26 mouse cellular contexts compared by ENCODE assay signal in the genomic region with DNA sequence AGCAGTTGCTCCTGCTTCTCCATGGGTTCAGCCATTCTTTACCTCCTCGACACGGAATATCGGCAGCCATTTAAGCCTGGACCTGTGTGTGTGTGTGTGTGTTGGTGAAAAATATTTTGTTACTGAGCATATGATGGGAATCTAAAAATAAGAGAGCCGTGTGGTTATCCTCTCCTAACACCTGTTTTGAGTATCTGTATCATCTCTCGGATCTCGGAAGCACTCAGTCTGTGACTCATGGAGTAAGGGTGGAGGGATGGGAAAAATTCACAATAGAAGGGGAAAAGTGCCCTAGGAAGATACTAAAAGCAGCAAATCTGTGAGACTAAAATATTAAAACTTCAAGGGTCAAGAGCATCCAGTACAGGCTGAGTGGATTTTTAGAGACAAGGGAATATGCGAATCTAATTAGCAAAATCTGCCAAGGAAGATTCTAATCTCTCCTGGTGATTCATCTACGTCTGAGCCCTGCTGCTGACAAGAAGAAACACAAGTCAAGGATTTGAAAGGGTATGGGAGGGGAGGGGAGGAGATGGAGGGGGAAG.
DNase-seq lines count a peak whose midpoint lies in the region; ATAC-seq lines count a peak whose summit lies in the region.
"Had no signal": no experiment of that assay in that cellular context is flagged by ENCODE, and none has a peak within 500 bp of the region (broad histone marks: within the 10 kb centered on the region; RNA-seq: fewer than 3 reads in every experiment).

No protein-coding gene starts in this region.

- no peak overlapping the region for H3K27ac ChIP-seq in embryonic facial prominence, embryonic 14.5 days (replicated peaks; ENCODE audit: low read depth, low read length)
- H3K27ac ChIP-seq in embryonic facial prominence, embryonic 10.5 days (replicated peaks): no peak overlapping the region
- no peak overlapping the region for H3K27ac ChIP-seq in forebrain, embryonic 12.5 days
- H3K27ac ChIP-seq: embryonic facial prominence, embryonic 13.5 days; forebrain, embryonic 10.5 days; hindbrain, embryonic 14.5 days; hindbrain, postnatal 0 days had no signal

- H3K9ac ChIP-seq in embryonic facial prominence, embryonic 14.5 days (ENCODE audit: low read depth, low read length): no peak overlapping the region
- H3K9ac ChIP-seq in forebrain, embryonic 12.5 days: no peak overlapping the region
- H3K9ac ChIP-seq: embryonic facial prominence, embryonic 13.5 days; forebrain, postnatal 0 days; hindbrain, embryonic 14.5 days had no signal

- no peaks in the 10 kb centered on the region for H3K27me3 ChIP-seq in embryonic facial prominence, embryonic 14.5 days (replicated peaks; ENCODE audit: control insufficient read depth, insufficient read depth, low read length)
- H3K27me3 ChIP-seq in embryonic facial prominence, embryonic 10.5 days (replicated peaks; ENCODE audit: low read depth, poor library complexity, severe bottlenecking): no peaks in the 10 kb centered on the region
- no peaks in the 10 kb centered on the region for H3K27me3 ChIP-seq in forebrain, embryonic 12.5 days
- H3K27me3 ChIP-seq: embryonic facial prominence, embryonic 13.5 days had no signal

- H3K4me3 ChIP-seq in embryonic facial prominence, embryonic 14.5 days (ENCODE audit: low read depth, low read length): no peak overlapping the region
- no peak overlapping the region for H3K4me3 ChIP-seq in embryonic facial prominence, embryonic 10.5 days
- H3K4me3 ChIP-seq in forebrain, embryonic 12.5 days (replicated peaks): no peak overlapping the region
- H3K4me3 ChIP-seq: embryonic facial prominence, embryonic 13.5 days; forebrain, embryonic 10.5 days had no signal

- no peaks in the 10 kb centered on the region for H3K36me3 ChIP-seq in embryonic facial prominence, embryonic 14.5 days (ENCODE audit: control insufficient read depth, insufficient read depth, low read length)
- no peaks in the 10 kb centered on the region for H3K36me3 ChIP-seq in embryonic facial prominence, embryonic 10.5 days (replicated peaks)
- no peaks in the 10 kb centered on the region for H3K36me3 ChIP-seq in forebrain, embryonic 12.5 days (replicated peaks)
- H3K36me3 ChIP-seq: embryonic facial prominence, embryonic 13.5 days; forebrain, embryonic 10.5 days had no signal

- ATAC-seq in embryonic facial prominence, embryonic 14.5 days (ENCODE audit: low read depth): no peak
- ATAC-seq in forebrain, embryonic 12.5 days (ENCODE audit: low FRiP score): no peak
- ATAC-seq: activated CD4-positive, CD25-positive, alpha-beta regulatory T cell, adult 4 months; forebrain, embryonic 14.5 days; forebrain, postnatal 0 days; hindbrain, postnatal 0 days; inflammation-experienced regulatory T-cells, adult 6 months; intestine, embryonic 16.5 days had no signal

- H3K4me1 ChIP-seq in embryonic facial prominence, embryonic 14.5 days (ENCODE audit: control insufficient read depth, insufficient read depth, low read length): peaks cover 4% of the 10 kb centered on the region; the same call in 1 of the 2 replicates
- peaks cover 20% of the 10 kb centered on the region for H3K4me1 ChIP-seq in embryonic facial prominence, embryonic 10.5 days
- H3K4me1 ChIP-seq in forebrain, embryonic 12.5 days: peaks cover 12% of the 10 kb centered on the region

- WGBS in embryonic facial prominence, embryonic 14.5 days: 68% methylated on average over 8 of the region's 8 CpGs
- WGBS in embryonic facial prominence, embryonic 10.5 days: 85% methylated on average over 8 of the region's 8 CpGs
- 79% methylated on average over 8 of the region's 8 CpGs for WGBS in forebrain, embryonic 12.5 days

- no peaks in the 10 kb centered on the region for H3K9me3 ChIP-seq in embryonic facial prominence, embryonic 14.5 days (ENCODE audit: control insufficient read depth, low read length)
- 0 out of 2 replicates have a peak, but pooled peaks cover 3% of the 10 kb centered on the region for H3K9me3 ChIP-seq in embryonic facial prominence, embryonic 10.5 days
- no peaks in the 10 kb centered on the region for H3K9me3 ChIP-seq in forebrain, embryonic 12.5 days
- H3K9me3 ChIP-seq: embryonic facial prominence, embryonic 13.5 days; forebrain, embryonic 10.5 days had no signal

- no peak overlapping the region for H3K4me2 ChIP-seq in embryonic facial prominence, embryonic 14.5 days (ENCODE audit: low read depth, low read length)
- H3K4me2 ChIP-seq in forebrain, embryonic 12.5 days: no peak overlapping the region
- H3K4me2 ChIP-seq: embryonic facial prominence, embryonic 13.5 days; heart, embryonic 11.5 days; hindbrain, embryonic 14.5 days had no signal

- DNase-seq in embryonic facial prominence, embryonic 14.5 days (ENCODE audit: low spot score): peak; percentile 14
- DNase-seq in embryonic facial prominence, embryonic 10.5 days (ENCODE audit: low spot score): no peak
- DNase-seq in 3134 (ENCODE audit: extremely low read depth, insufficient read length, low spot score): peak; percentile 10
- peak; percentile 77 for DNase-seq in MN1 (ENCODE audit: low spot score)
- DNase-seq in brain, adult 2 months (ENCODE audit: low read depth, low spot score): peak; percentile 43
- DNase-seq in layer of hippocampus, postnatal 10 days (ENCODE audit: low spot score in 2 of 2): no peak
- DNase-seq in ovary, postnatal 14 days (ENCODE audit: low spot score): no peak
- DNase-seq: adrenal gland, adult 8-10 months; adrenal gland, postnatal 25 days; cerebellum, adult 2 months; cerebellum, adult 9-11 months; cerebellum, postnatal 25 days; forebrain, postnatal 0 days; gastrocnemius, postnatal 10 days; heart, adult 11 months; kidney, adult 18-20 months had no signal

Comparison
In these comparisons a context has a peak if more than half of its experiments do, and no peak if none do; other contexts are left out.
1. DNase-seq: peak in embryonic facial prominence, embryonic 14.5 days (single experiment), 3134 (single experiment), MN1 (single experiment) and brain, adult 2 months (single experiment); none in embryonic facial prominence, embryonic 10.5 days (single experiment), layer of hippocampus, postnatal 10 days (0 of 2) and ovary, postnatal 14 days (single experiment).